In the genomic region with DNA sequence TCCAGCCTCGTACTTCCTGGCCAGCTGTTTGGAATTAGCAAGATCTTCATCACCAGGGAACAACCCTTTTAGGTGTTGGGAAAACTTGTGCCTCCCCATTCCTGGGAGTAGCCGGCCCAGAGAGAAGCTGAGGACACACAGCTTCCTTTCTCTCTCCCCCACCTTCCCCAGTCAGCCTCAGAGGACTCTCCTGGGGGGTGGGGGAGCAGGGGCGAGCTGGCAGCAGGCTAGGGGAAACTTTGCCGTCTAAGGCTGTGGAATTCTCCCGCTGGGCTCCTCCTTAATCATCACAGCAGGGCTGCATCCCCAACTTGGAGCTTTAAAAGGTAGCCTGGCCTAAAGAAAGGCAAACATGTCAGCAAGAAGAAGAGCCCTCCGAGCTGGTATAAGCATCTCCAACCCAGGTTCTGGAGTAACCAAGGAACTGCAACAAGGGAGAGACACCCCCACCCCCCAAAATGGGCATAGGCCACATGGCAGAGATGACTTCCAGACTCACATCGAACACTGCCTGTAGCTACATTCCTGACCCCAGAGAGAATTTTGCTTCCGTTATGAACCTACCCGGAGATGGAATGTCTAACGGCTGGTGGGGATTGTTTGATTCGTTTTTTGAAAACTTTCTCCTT, we compare ENCODE assay signal across 8 mouse cellular contexts. TPM values are rescaled to one million over a fixed set of nuclear protein-coding genes. Genes with fewer than 3 reads are reported as not detected.
DNase-seq lines count a peak whose midpoint lies in the region; ATAC-seq and TF ChIP-seq lines count a peak whose summit lies in the region.

No protein-coding gene starts in this region.

- 20% methylated on average over 11 of the region's 11 CpGs for WGBS in hindbrain, embryonic 11.5 days
- WGBS in hindbrain, embryonic 16.5 days, result 20% methylated on average over 11 of the region's 11 CpGs
- WGBS in embryonic facial prominence, embryonic 15.5 days, result 10% methylated on average over 11 of the region's 11 CpGs
- 8% methylated on average over 11 of the region's 11 CpGs for WGBS in limb, embryonic 14.5 days

- peak overlapping the region; percentile 42; the same call in 1 of the 2 replicates for H3K27ac ChIP-seq in hindbrain, embryonic 11.5 days (ENCODE audit: low read depth, low read length)
- H3K27ac ChIP-seq in hindbrain, embryonic 16.5 days (ENCODE audit: low read depth, low read length), result no peak overlapping the region
- peak overlapping the region; percentile 63 for H3K27ac ChIP-seq in embryonic facial prominence, embryonic 15.5 days (replicated peaks)
- H3K27ac ChIP-seq in limb, embryonic 14.5 days (replicated peaks; ENCODE audit: low read depth, low read length), result peak overlapping the region; percentile 79

- no peak overlapping the region for H3K4me3 ChIP-seq in hindbrain, embryonic 11.5 days (ENCODE audit: low read depth, low read length)
- no peak overlapping the region for H3K4me3 ChIP-seq in hindbrain, embryonic 16.5 days (ENCODE audit: low read length)
- no peak overlapping the region for H3K4me3 ChIP-seq in embryonic facial prominence, embryonic 15.5 days (replicated peaks)
- no peak overlapping the region for H3K4me3 ChIP-seq in limb, embryonic 14.5 days (replicated peaks; ENCODE audit: low read length)

- no peaks in the 10 kb centered on the region for H3K27me3 ChIP-seq in hindbrain, embryonic 11.5 days (ENCODE audit: control insufficient read depth, insufficient read depth, low read length)
- H3K27me3 ChIP-seq in hindbrain, embryonic 16.5 days (replicated peaks; ENCODE audit: control insufficient read depth, insufficient read depth, low read length), result no peaks in the 10 kb centered on the region
- no peaks in the 10 kb centered on the region for H3K27me3 ChIP-seq in embryonic facial prominence, embryonic 15.5 days
- H3K27me3 ChIP-seq in limb, embryonic 14.5 days (ENCODE audit: control insufficient read depth, insufficient read depth, low read length), result no peaks in the 10 kb centered on the region

- DNase-seq in hindbrain, embryonic 11.5 days (ENCODE audit: low spot score), result peak; percentile 33
- DNase-seq in ZHBTc4 (ENCODE audit: low read depth, low spot score), result peak; percentile 46
- DNase-seq in limb, embryonic 14.5 days (ENCODE audit: low spot score), result peak; percentile 22
- no peak for DNase-seq in spleen, postnatal 14 days (ENCODE audit: low spot score in 2 of 2)
- no peak for DNase-seq in left cerebral cortex, postnatal 25 days (ENCODE audit: low spot score in 2 of 2)
- no peak for DNase-seq in B cell, adult 2 months

- no peaks in the 10 kb centered on the region for H3K9me3 ChIP-seq in hindbrain, embryonic 11.5 days (ENCODE audit: control insufficient read depth, low read length)
- H3K9me3 ChIP-seq in hindbrain, embryonic 16.5 days (ENCODE audit: control insufficient read depth, low read length), result 0 out of 2 replicates have a peak, but pooled peaks cover 2% of the 10 kb centered on the region
- no peaks in the 10 kb centered on the region for H3K9me3 ChIP-seq in embryonic facial prominence, embryonic 15.5 days (replicated peaks)
- no peaks in the 10 kb centered on the region for H3K9me3 ChIP-seq in limb, embryonic 14.5 days (ENCODE audit: control insufficient read depth, low read length)

- ATAC-seq in hindbrain, embryonic 11.5 days (ENCODE audit: low FRiP score), result no peak
- no peak for ATAC-seq in hindbrain, embryonic 16.5 days
- no peak for ATAC-seq in embryonic facial prominence, embryonic 15.5 days (ENCODE audit: insufficient number of reproducible peaks, low FRiP score, low TSS enrichment, low read depth)
- no peak for ATAC-seq in limb, embryonic 14.5 days (ENCODE audit: low FRiP score, low read depth)

- no peak overlapping the region for H3K4me2 ChIP-seq in hindbrain, embryonic 11.5 days (replicated peaks; ENCODE audit: low read depth, low read length)
- no peak overlapping the region for H3K4me2 ChIP-seq in hindbrain, embryonic 16.5 days (ENCODE audit: low read length)
- no peak overlapping the region for H3K4me2 ChIP-seq in embryonic facial prominence, embryonic 15.5 days (replicated peaks)
- H3K4me2 ChIP-seq in limb, embryonic 14.5 days (replicated peaks; ENCODE audit: low read depth, low read length, severe bottlenecking), result peak overlapping the region; percentile 23; the same call in 1 of the 2 replicates

- H3K9ac ChIP-seq in hindbrain, embryonic 11.5 days (ENCODE audit: low read depth, low read length), result no peak overlapping the region
- no peak overlapping the region for H3K9ac ChIP-seq in hindbrain, embryonic 16.5 days (ENCODE audit: low read depth, low read length)
- H3K9ac ChIP-seq in embryonic facial prominence, embryonic 15.5 days, result no peak overlapping the region
- H3K9ac ChIP-seq in limb, embryonic 14.5 days (ENCODE audit: low read depth, low read length, severe bottlenecking), result peak overlapping the region; percentile 43

- peaks cover 12% of the 10 kb centered on the region for H3K4me1 ChIP-seq in hindbrain, embryonic 11.5 days (replicated peaks; ENCODE audit: control insufficient read depth, insufficient read depth, low read length)
- peaks cover 12% of the 10 kb centered on the region for H3K4me1 ChIP-seq in hindbrain, embryonic 16.5 days (ENCODE audit: control insufficient read depth, insufficient read depth, low read depth, low read length)
- H3K4me1 ChIP-seq in embryonic facial prominence, embryonic 15.5 days, result peaks cover 55% of the 10 kb centered on the region
- peaks cover 32% of the 10 kb centered on the region for H3K4me1 ChIP-seq in limb, embryonic 14.5 days (ENCODE audit: control insufficient read depth, insufficient read depth, low read length)

- H3K36me3 ChIP-seq in hindbrain, embryonic 11.5 days (ENCODE audit: control insufficient read depth, insufficient read depth, low read length), result no peaks in the 10 kb centered on the region
- no peaks in the 10 kb centered on the region for H3K36me3 ChIP-seq in hindbrain, embryonic 16.5 days (ENCODE audit: control insufficient read depth, insufficient read depth, low read length)
- peaks cover 5% of the 10 kb centered on the region for H3K36me3 ChIP-seq in embryonic facial prominence, embryonic 15.5 days
- no peaks in the 10 kb centered on the region for H3K36me3 ChIP-seq in limb, embryonic 14.5 days (ENCODE audit: control insufficient read depth, insufficient read depth, low read length)

- no peak for TF ChIP-seq POLR2A in limb, embryonic 14.5 days (IDR thresholded peaks at IDR 0.05; ENCODE audit: borderline replicate concordance, extremely low read depth, insufficient read depth, insufficient read length)

- intact Hi-C loops in left cerebral cortex, postnatal 25 days (cut with DNase I), result no loop called here

RNA-seq across cellular contexts. Expression of gene Atp2b4, which starts 33.8 kb away (rescaled TPM):
- 8.7 and 15.3 TPM in 2 replicates for polyA plus RNA-seq in hindbrain, embryonic 11.5 days (2014; fragmentation: Nextera tagmentation; extraction: Ambion mirVana)
- polyA plus RNA-seq in hindbrain, embryonic 16.5 days (2015; fragmentation: Nextera tagmentation; extraction: Ambion mirVana), result 13.6 and 14.7 TPM in 2 replicates
- polyA plus RNA-seq in embryonic facial prominence, embryonic 15.5 days (2015; fragmentation: Nextera tagmentation; extraction: Ambion mirVana), result 22.3 and 24.4 TPM in 2 replicates
- polyA plus RNA-seq in limb, embryonic 14.5 days (2012; rRNA removed), result 22.9 and 24.8 TPM in 2 replicates
- 23.7 and 24.2 TPM in 2 replicates for polyA plus RNA-seq in limb, embryonic 14.5 days (2014; fragmentation: Nextera tagmentation; extraction: Ambion mirVana)
- total RNA-seq in left cerebral cortex, postnatal 25 days (2021), result 100 to 1,000 TPM; 201 to 257 TPM

Comparison
In these comparisons a context has a peak if more than half of its experiments do, and no peak if none do; other contexts are left out.
1. DNase-seq: peak in hindbrain, embryonic 11.5 days (single experiment), ZHBTc4 (single experiment) and limb, embryonic 14.5 days (single experiment); none in spleen, postnatal 14 days (0 of 2), left cerebral cortex, postnatal 25 days (0 of 2) and B cell, adult 2 months (0 of 2).